Mouse (Mus musculus): Measurements from ENCODE around the gene Taf10.

Taf10 gene

DNA sequence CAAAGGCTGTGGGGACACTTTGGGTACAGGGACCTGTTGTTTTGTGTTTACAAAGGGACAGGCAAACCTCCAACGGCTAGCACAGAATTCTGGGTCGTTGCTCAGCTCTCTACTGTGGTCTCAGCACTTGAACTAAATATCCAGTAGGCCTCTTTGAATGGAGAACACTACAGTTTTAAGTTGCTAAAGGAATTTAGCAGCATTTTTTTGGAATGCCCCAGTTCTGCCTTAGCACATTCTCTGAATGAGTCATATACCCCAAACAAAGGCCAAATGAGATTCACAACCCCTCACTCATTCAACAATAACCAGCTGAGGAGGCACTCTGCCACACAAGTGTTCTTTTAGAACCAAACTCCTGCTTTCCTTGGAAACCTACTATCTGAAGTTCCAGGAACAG lies 22.2 kb downstream of the Taf10 start:
- DNase-seq (ENCODE audit: low spot score), result no peak

DNA sequence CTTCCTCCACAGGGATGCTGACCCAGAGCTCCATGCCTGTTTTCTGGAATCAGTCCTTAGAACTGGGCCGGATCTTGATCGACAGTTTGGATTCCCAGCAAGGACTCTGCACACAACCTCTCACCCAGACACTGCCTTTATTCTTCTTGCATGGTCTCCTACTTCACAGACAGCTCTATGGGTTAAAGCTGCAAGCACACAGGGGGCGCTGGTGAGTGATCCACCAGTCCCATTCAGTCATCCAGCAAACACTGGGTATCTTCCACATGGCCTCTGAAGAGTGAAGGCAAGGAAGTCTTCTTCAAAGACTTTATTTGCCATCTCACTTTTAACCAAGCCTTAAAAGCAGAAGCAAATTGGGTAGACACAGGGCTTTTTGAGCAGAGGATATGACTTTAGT lies 28.8 kb downstream of the Taf10 start:
- DNase-seq (ENCODE audit: low spot score), result no peak

- no peak for DNase-seq (ENCODE audit: low spot score)
Observed at GRCm38 (mm10) chr7:105708733-105709132, 35.4 kb downstream of the Taf10 start.

GRCm38 (mm10) chr7:105703816-105704215 lies 40.3 kb downstream of the Taf10 start:
- no peak for DNase-seq (ENCODE audit: low spot score)

DNA sequence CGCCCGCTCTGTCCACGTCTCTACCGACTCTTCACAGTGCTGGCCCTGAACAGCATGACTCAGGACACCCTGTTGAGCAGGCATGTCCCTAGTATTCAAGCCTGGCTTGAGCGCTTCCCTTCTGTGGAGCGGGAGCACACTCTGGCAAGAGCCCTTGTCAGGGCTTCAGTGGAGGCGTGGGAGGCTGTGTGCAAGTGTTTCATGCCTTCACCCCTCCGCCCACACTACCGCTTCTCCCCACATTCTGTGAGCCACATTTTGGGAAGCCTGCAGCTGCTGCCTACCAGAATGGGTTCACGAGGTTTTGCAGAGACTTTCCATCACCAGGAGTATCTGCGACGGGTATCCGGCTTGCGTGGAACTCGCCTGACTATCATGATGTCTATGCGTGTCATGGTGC lies 41.0 kb downstream of the Taf10 start:
- DNase-seq (ENCODE audit: low spot score), result no peak

GRCm38 (mm10) chr7:105690875-105691274 lies 53.3 kb downstream of the Taf10 start:
- no peak for DNase-seq (ENCODE audit: low spot score)

Data from urinary bladder, postnatal 25 days (tissue).